Mouse (Mus musculus): Measurements from ENCODE around the gene Tmem30b. TPM values are rescaled to one million over a fixed set of nuclear protein-coding genes. Genes with fewer than 3 reads are reported as not detected.

The Tmem30b gene
- not detected for total RNA-seq (2023)

DNA sequence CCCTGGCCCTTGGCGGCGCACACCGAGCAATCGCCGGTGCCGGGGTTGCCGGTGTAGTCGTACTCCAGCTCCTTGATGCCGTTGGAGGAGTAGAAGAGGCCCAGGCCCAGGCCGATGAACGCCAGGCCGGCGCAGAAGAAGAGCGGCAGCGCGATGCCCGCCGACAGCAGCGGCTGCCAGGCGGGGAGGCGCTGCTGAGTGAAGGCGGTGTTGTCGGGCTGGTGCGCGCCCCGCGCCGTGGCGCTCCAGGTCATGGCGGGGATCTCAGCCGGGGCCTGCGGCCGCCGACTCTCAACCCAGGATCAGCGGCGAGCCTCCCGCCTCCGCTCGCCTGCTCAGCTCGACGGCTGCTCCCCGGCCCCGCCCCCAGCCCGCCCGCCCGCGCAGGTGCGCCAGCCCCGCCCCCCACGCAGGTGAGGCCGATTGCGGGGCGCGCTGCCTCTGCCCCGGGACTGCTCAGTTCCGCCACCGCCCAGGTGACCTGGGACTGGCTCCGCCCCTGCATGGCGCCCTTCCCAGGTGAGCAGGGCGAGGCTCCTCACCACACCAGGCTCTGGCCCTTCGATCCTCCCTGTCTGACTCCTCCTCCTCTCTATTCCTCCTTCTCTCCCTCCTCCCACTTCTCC is at the start of gene Tmem30b:
Gene Tmem30b, minus strand, starts transcription at position 307 of the 626 bp plus-strand sequence.

DNA sequence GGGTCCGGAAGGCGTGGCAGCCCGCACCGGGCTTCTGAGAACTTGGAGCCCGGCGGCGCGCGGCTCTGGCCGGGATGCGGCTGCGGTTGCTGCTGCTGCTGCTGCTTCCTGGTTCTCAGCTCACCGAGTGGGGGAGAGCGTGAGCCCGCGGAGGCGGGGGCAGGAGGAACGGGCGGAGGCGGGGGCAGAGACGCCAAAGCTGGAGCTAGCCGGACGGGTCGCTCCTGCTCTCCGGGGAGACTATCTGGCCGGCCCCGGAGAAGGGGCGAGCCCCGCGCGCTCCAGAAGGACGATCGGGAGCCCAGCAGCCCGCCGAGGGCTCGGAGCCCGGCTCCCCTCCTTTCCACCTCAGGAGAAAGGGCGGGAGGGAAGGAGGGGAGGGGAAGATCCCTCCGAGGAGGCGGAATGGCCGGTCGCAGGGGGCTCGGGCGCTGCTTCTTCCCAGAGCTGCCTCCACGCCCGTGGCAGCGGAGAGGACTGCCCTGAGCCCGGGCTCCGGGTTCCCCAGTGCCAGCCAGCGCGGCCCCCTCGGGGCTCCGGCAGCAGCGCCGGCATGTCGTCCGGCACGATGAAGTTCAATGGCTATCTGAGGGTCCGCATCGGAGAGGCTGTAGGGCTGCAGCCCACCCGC is 38.5 kb upstream of the Tmem30b start, which contains the start of gene Prkch:
Gene Prkch, plus strand, starts transcription at position 187 of the 631 bp plus-strand sequence.

Other genes starting within 250 kb of the Tmem30b start
- 275 TPM for gene Prkch, start 38.4 kb upstream of the Tmem30b start, total RNA-seq (2023)

Measured in CD4-positive naive resting alpha-beta T cell, adult 76 days (primary cell).